Mouse (Mus musculus): ENCODE results near the gene Klhl3. TPM values are rescaled to one million over a fixed set of nuclear protein-coding genes. Genes with fewer than 3 reads are reported as not detected.
"Not testable (repeated sequence)": the region's sequence is repeated elsewhere in the genome, so short reads cannot be mapped to it uniquely, and the experiment has no call there.

Klhl3 gene
- polyA plus RNA-seq, 1 experiment = 0.43 TPM

DNA sequence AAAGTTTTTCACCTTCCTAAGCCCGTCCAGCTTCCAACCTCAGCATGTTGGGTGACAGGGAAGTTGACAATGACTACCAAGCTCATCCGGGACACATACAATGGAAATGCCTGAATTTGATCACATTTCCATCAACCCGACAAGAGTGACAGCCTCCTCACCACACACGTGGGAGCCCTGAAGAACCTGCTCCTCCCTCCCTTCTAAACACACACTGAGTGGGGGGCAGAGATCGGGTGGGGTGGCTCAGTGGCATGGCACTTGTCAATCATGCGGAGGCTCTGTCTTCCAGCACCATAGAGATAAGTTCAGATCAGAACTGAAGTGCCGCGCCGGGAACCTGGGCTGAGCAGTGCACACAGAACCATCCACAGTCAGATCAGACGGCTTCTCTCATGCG, 37.0 kb upstream of the Klhl3 start:
- 76% methylated on average over 11 of the region's 11 CpGs for WGBS
- Histone ChIP-seq H3K4me3 (ENCODE audit: low read depth, low read length) (no peak overlapping the region), H3K36me3 (ENCODE audit: control insufficient read depth, insufficient read depth, low read length) (no peaks in the 10 kb centered on the region), H3K27ac (ENCODE audit: insufficient read depth, low read depth, low read length) (no peak overlapping the region), H3K27me3 (ENCODE audit: control insufficient read depth, insufficient read depth, low read length) (peaks cover 3% of the 10 kb centered on the region; the same call in 1 of the 2 replicates), H3K4me1 (ENCODE audit: control insufficient read depth, insufficient read depth, insufficient read length, low read length) (peaks cover 2% of the 10 kb centered on the region; the same call in 1 of the 2 replicates)
- TF ChIP-seq CTCF (IDR thresholded peaks at IDR 0.05; ENCODE audit: extremely low read depth, insufficient read length, insufficient replicate concordance, low read depth, low read length) (no peak), POLR2A (IDR thresholded peaks at IDR 0.05; ENCODE audit: low read depth, low read length) (no peak)

DNA sequence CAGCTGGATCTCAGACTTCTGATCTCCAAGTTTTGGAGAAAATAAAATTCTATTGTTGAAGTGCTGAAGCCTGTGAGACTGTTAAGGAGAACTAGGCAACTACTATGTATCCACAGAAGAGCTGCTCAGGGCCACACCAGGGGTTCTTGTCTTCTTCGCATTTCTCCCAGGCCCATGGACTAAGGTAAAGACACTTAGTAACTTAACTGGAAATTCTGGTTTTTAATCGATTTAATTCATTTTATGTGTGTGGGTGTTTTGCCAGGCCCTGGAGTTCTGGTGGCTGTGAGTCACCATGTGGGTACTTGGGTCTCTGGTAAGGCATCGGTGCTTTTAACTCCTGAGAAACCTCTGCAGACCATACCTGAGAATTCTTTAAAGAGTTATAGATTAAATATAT, 36.2 kb upstream of the Klhl3 start:
- H3K4me1 ChIP-seq (ENCODE audit: control insufficient read depth, insufficient read depth, insufficient read length, low read length) = peaks cover 2% of the 10 kb centered on the region; the same call in 1 of the 2 replicates
- TF ChIP-seq POLR2A (IDR thresholded peaks at IDR 0.05; ENCODE audit: low read depth, low read length) = no peak
- no peak for TF ChIP-seq CTCF (IDR thresholded peaks at IDR 0.05; ENCODE audit: extremely low read depth, insufficient read length, insufficient replicate concordance, low read depth, low read length)
- H3K27ac ChIP-seq (ENCODE audit: insufficient read depth, low read depth, low read length) = no peak overlapping the region
- H3K27me3 ChIP-seq (ENCODE audit: control insufficient read depth, insufficient read depth, low read length) = peaks cover 3% of the 10 kb centered on the region; the same call in 1 of the 2 replicates
- H3K4me3 ChIP-seq (ENCODE audit: low read depth, low read length) = no peak overlapping the region
- no peaks in the 10 kb centered on the region for H3K36me3 ChIP-seq (ENCODE audit: control insufficient read depth, insufficient read depth, low read length)
- 70% methylated on average over 3 of the region's 3 CpGs for whole genome bisulfite sequencing

DNA sequence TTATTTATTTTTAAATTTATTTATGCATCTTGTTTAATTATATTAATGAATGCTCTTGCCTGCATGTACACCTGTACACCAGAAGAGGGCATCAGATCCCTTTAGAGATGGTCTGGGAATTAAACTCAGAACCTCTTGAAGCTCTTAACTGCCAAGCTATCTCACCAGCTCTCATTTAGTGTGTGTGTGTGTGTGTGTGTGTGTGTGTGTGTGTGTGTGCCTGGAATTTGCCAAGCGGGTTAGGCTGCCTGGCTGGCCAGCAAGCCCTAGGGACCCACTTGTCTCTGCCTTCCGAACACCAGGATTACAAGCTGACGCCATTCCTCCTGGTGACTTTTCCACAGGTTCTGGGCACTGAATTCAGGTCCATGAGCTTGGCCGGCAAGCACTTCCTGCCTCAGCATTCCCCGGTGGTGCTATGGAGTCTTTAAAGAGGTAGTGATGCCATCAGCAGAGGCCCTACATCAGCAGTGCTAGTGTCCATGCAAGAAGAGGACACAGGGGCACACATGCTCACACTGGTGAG, 35.7 kb upstream of the Klhl3 start:
- H3K27me3 ChIP-seq (ENCODE audit: control insufficient read depth, insufficient read depth, low read length) = peaks cover 3% of the 10 kb centered on the region; the same call in 1 of the 2 replicates
- no peak overlapping the region for H3K4me3 ChIP-seq (ENCODE audit: low read depth, low read length)
- H3K27ac ChIP-seq (ENCODE audit: insufficient read depth, low read depth, low read length) = no peak overlapping the region
- no peak for TF ChIP-seq CTCF (IDR thresholded peaks at IDR 0.05; ENCODE audit: extremely low read depth, insufficient read length, insufficient replicate concordance, low read depth, low read length)
- no peak for TF ChIP-seq POLR2A (IDR thresholded peaks at IDR 0.05; ENCODE audit: low read depth, low read length)
- peaks cover 2% of the 10 kb centered on the region; the same call in 1 of the 2 replicates for H3K4me1 ChIP-seq (ENCODE audit: control insufficient read depth, insufficient read depth, insufficient read length, low read length)
- H3K36me3 ChIP-seq (ENCODE audit: control insufficient read depth, insufficient read depth, low read length) = no peaks in the 10 kb centered on the region
- 44% methylated on average over 5 of the region's 5 CpGs for WGBS

DNA sequence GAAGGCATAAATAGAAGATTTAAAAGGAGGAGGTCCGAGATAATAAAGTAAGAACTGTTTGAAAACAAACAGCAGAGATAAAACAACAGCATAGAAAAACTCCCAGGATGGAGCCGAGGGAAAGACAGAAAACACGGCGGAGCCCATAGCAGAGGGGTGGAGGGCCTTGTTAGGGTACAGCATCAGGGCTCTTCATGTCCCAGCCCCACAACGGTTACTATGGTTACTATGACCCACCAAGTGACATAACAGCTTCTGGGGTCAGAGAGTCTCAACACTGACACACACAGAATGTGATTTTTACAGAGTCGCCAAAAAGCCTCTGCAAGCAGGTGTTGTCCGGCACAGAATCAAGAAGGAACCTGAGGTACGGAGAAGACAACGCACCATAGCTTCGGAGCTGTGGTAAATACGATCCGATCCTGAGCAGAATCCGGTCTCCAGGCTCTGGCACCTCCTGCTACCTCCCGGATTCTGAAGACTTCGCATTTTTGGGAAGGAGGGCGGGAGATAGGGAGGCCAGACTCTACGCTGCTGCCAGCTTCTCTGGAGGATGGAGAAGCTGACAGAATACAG, 35.0 kb upstream of the Klhl3 start:
- TF ChIP-seq POLR2A (IDR thresholded peaks at IDR 0.05; ENCODE audit: low read depth, low read length) = no peak
- TF ChIP-seq CTCF (IDR thresholded peaks at IDR 0.05; ENCODE audit: extremely low read depth, insufficient read length, insufficient replicate concordance, low read depth, low read length) = no peak
- Histone ChIP-seq H3K27ac (ENCODE audit: insufficient read depth, low read depth, low read length) (no peak overlapping the region), H3K4me3 (ENCODE audit: low read depth, low read length) (peak overlapping the region; percentile 51), H3K4me1 (ENCODE audit: control insufficient read depth, insufficient read depth, insufficient read length, low read length) (peaks cover 2% of the 10 kb centered on the region; the same call in 1 of the 2 replicates), H3K36me3 (ENCODE audit: control insufficient read depth, insufficient read depth, low read length) (no peaks in the 10 kb centered on the region), H3K27me3 (ENCODE audit: control insufficient read depth, insufficient read depth, low read length) (peaks cover 3% of the 10 kb centered on the region; the same call in 1 of the 2 replicates)
- WGBS = 2% methylated on average over 17 of the region's 17 CpGs

DNA sequence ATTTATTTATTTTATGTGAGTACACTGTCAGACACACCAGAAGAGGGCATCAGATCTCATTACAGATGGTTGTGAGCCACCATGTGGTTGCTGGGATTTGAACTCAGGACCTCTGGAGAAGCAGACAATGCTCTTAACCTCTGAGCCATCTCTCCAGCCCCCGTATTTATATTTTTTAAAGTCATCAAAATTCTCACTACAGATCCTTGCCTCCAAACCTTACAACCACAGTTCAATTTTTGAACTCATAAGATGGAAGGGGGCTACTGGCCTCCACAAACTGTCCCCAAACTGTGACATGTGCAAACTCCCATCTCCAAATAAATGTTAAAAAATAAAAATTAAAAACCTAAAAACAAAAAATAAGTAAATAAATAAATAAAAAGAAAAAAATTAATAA, 34.4 kb upstream of the Klhl3 start:
- Histone ChIP-seq H3K36me3 (ENCODE audit: control insufficient read depth, insufficient read depth, low read length) (no peaks in the 10 kb centered on the region), H3K27ac (ENCODE audit: insufficient read depth, low read depth, low read length) (no peak overlapping the region), H3K4me3 (ENCODE audit: low read depth, low read length) (no peak overlapping the region), H3K27me3 (ENCODE audit: control insufficient read depth, insufficient read depth, low read length) (peaks cover 3% of the 10 kb centered on the region; the same call in 1 of the 2 replicates), H3K4me1 (ENCODE audit: control insufficient read depth, insufficient read depth, insufficient read length, low read length) (peaks cover 2% of the 10 kb centered on the region; the same call in 1 of the 2 replicates)
- no peak for TF ChIP-seq CTCF (IDR thresholded peaks at IDR 0.05; ENCODE audit: extremely low read depth, insufficient read length, insufficient replicate concordance, low read depth, low read length)
- TF ChIP-seq POLR2A (IDR thresholded peaks at IDR 0.05; ENCODE audit: low read depth, low read length) = no peak
- WGBS = 86% methylated on average over 1 of the region's 1 CpGs

DNA sequence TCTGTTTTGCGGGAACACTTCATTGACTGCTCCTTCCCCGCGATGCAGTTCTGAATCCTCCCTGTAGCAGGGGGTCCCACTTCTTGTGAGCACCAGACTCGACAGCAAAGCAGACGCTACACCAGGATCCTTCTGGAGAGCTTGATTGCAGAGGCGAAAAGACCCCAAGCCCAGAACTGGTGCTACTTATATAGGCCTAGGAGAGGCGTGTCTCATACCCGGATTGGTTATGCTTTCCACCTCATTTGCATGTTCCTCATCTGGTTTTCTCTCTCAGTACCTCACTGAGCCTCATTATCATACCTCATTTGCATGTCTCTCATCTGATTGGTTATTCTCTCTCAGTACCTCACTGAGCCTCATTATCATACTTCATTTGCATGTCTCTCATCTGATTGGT, 33.2 kb upstream of the Klhl3 start:
- not testable (repeated sequence) for H3K27me3 ChIP-seq (ENCODE audit: control insufficient read depth, insufficient read depth, low read length); H3K36me3 ChIP-seq (ENCODE audit: control insufficient read depth, insufficient read depth, low read length); H3K27ac ChIP-seq (ENCODE audit: insufficient read depth, low read depth, low read length); H3K4me1 ChIP-seq (ENCODE audit: control insufficient read depth, insufficient read depth, insufficient read length, low read length); H3K4me3 ChIP-seq (ENCODE audit: low read depth, low read length)
- WGBS = 97% methylated on average over 8 of the region's 8 CpGs

DNA sequence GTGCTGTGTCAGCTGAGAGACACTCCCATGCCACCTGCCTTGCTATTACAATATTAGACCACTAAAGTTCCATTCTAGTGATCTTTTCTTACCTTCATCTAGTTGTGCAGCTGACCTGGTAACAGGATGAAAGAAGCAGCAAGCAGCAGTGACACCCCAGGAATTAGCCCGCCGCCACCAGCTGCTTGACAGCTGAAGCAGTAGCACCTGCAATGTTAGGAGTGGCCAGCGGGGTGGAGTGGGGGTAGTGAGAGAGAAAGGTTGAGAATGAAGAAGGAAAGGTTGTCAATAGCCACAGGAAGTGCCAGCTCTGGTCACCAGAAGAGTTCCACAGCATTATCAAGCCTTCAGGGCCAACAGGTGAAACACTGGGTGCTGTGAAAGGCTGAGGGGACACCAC, 18.3 kb upstream of the Klhl3 start:
- WGBS = 39% methylated on average over 3 of the region's 3 CpGs
- TF ChIP-seq CTCF (IDR thresholded peaks at IDR 0.05; ENCODE audit: extremely low read depth, insufficient read length, insufficient replicate concordance, low read depth, low read length) = no peak
- no peak for TF ChIP-seq POLR2A (IDR thresholded peaks at IDR 0.05; ENCODE audit: low read depth, low read length)
- H3K36me3 ChIP-seq (ENCODE audit: control insufficient read depth, insufficient read depth, low read length) = peaks cover 3% of the 10 kb centered on the region; the same call in 1 of the 2 replicates
- H3K4me3 ChIP-seq (ENCODE audit: low read depth, low read length) = no peak overlapping the region
- H3K4me1 ChIP-seq (ENCODE audit: control insufficient read depth, insufficient read depth, insufficient read length, low read length) = peaks cover 9% of the 10 kb centered on the region; the same call in 1 of the 2 replicates
- H3K27ac ChIP-seq (ENCODE audit: insufficient read depth, low read depth, low read length) = no peak overlapping the region
- no peaks in the 10 kb centered on the region for H3K27me3 ChIP-seq (ENCODE audit: control insufficient read depth, insufficient read depth, low read length)

Measured in small intestine, adult 2 months (tissue).